Mouse (Mus musculus): ENCODE measurements around the gene Sdhaf1.

DNA sequence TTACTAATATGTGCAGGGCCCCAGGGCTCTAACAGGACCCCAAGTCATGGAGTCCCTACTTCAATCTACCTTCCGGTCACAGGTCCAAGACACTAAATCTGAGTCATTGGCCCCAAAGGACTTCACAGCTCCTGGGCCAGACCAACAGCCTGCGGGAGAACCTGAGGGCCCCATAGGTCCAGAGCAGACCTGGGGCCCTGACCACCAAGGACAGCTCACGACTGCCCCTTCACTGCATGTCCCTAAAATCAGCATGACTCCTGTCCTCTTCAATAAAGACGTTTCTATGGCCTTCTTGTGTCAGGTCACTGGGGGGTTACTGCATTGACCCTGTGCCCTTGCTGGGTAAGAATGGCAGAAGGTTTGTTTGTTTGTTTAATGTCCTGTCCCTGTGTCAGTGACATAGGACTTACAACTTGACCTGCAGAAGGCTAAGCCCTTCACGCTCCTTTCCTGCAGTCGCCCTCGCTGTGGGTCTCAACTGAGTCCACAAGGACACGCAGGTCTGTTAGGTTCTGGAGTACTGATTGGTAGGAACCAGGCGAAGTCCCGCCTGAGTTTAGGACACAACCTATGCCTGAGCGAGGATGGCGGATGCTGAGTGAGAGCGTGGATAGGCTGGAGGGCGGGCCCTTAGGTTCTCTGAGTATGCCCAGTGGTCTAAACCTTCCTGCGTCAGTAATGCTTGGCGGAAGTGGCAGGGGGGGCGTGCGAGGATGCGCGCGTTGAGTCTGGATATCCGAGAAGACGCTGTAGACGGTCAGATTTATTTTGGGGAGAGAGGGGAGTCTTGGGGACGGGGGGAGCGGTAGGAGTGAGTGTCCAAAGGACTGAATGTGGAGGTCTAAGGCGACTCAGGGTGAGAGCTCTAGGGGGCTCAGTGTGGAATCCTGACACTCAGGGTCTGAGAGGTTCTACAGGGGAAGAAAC is 15.4 kb downstream of the Sdhaf1 start, which contains the start of gene Alkbh6:
- TF ChIP-seq TAL1 (IDR thresholded peaks at IDR 0.05; ENCODE audit: low read length) (no peak), GATA1 (IDR thresholded peaks at IDR 0.05; ENCODE audit: low read length) (no peak)

All from erythroblast, embryonic 14.5 days (primary cell).